Mouse (Mus musculus) forebrain, embryonic 15.5 days (tissue): ENCODE data around the gene Arhgap8. TPM values are rescaled to one million over a fixed set of nuclear protein-coding genes. Genes with fewer than 3 reads are reported as not detected.

Experiments used
- ATAC-seq: fragments of 200-750 bp; cut with Nextera tagmentation; replicated peaks from 2 replicates; pipeline ENCODE4 v1.8.0; 2017; ENCODE audit warnings: mild to moderate bottlenecking, moderate TSS enrichment, moderate library complexity
- H3K27ac ChIP-seq: fragments of 300-500 bp; sonication (generic); replicated peaks from 2 replicates; pipeline ENCODE4 v1.5.1; 2015; ENCODE audit warnings: mild to moderate bottlenecking, inconsistent platforms
- H3K27me3 ChIP-seq: fragments of 300-500 bp; sonication (generic); 2 replicates; pipeline ENCODE4 v1.6.1; 2015; ENCODE audit warnings: inconsistent platforms
- H3K36me3 ChIP-seq: fragments of 300-500 bp; sonication (generic); 2 replicates; pipeline ENCODE4 v1.6.1; 2015; ENCODE audit warnings: mild to moderate bottlenecking, inconsistent platforms
- H3K4me1 ChIP-seq: fragments of 300-500 bp; sonication (generic); 2 replicates; pipeline ENCODE4 v1.6.1; 2015; ENCODE audit warnings: inconsistent platforms
- H3K4me2 ChIP-seq: fragments of 300-500 bp; sonication (generic); replicated peaks from 2 replicates; pipeline ENCODE4 v1.6.1; 2015; ENCODE audit warnings: mild to moderate bottlenecking, inconsistent platforms
- H3K4me3 ChIP-seq: fragments of 300-500 bp; sonication (generic); 2 replicates; pipeline ENCODE4 v1.5.1; 2015; ENCODE audit warnings: mild to moderate bottlenecking, inconsistent platforms
- H3K9ac ChIP-seq: fragments of 300-500 bp; sonication (generic); replicated peaks from 2 replicates; pipeline ENCODE4 v1.6.1; 2015; ENCODE audit warnings: mild to moderate bottlenecking, inconsistent platforms
- H3K9me3 ChIP-seq: fragments of 300-500 bp; sonication (generic); 2 replicates; pipeline ENCODE4 v1.6.1; 2016; ENCODE audit warnings: inconsistent platforms
- WGBS: fragments of 180-500 bp; shearing (Covaris S2); methylation state at CpG from one replicate; pipeline ENCODE4 v1.1.7; 2015; ENCODE audit warnings: mixed read lengths; 5-methylcytosine and 5-hydroxymethylcytosine counted together
- polyA plus RNA-seq: library from polyadenylated mRNA; unstranded; fragments of >200 nt; fragmentation: Nextera tagmentation; extraction: Ambion mirVana; gene quantifications from 2 replicates; pipeline ENCODE4 v1.2.1, GENCODE M21; 2015

The Arhgap8 gene
- polyA plus RNA-seq, 1 experiment from 2014 or later = 0.60 TPM

GRCm38 (mm10) chr15:84818284-84818683, 98.4 kb downstream of the Arhgap8 start:
- H3K4me1 ChIP-seq = peaks cover 64% of the 10 kb centered on the region
- 29% methylated on average over 11 of the region's 11 CpGs for WGBS
- H3K4me3 ChIP-seq = no peak overlapping the region
- H3K36me3 ChIP-seq = no peaks in the 10 kb centered on the region
- H3K4me2 ChIP-seq = no peak overlapping the region
- no peak overlapping the region for H3K9ac ChIP-seq
- no peak for ATAC-seq
- no peaks in the 10 kb centered on the region for H3K27me3 ChIP-seq
- H3K27ac ChIP-seq = no peak overlapping the region
- no peaks in the 10 kb centered on the region for H3K9me3 ChIP-seq

- H3K27ac ChIP-seq = no peak overlapping the region
- H3K4me3 ChIP-seq = no peak overlapping the region
- H3K4me2 ChIP-seq = no peak overlapping the region
- H3K4me1 ChIP-seq = peaks cover 40% of the 10 kb centered on the region
- no peaks in the 10 kb centered on the region for H3K9me3 ChIP-seq
- no peak for ATAC-seq
- 75% methylated on average over 4 of the region's 4 CpGs for WGBS
- no peaks in the 10 kb centered on the region for H3K36me3 ChIP-seq
- H3K27me3 ChIP-seq = no peaks in the 10 kb centered on the region
- no peak overlapping the region for H3K9ac ChIP-seq
Observed at GRCm38 (mm10) chr15:84820811-84821210, 101.0 kb downstream of the Arhgap8 start.

Other genes starting within 250 kb of the Arhgap8 start
- gene Rtl6, start 162.2 kb upstream of the Arhgap8 start, polyA plus RNA-seq = 65.1 and 68.2 TPM in 2 replicates
- 11.5 and 11.8 TPM in 2 replicates for gene Prr5, start 50.4 kb upstream of the Arhgap8 start, polyA plus RNA-seq
- gene Phf21b, start 136.0 kb downstream of the Arhgap8 start, polyA plus RNA-seq = 11.0 and 13.0 TPM in 2 replicates
- gene Gm29666, start 200.0 kb downstream of the Arhgap8 start, polyA plus RNA-seq = 0.92 and 1.0 TPM in 2 replicates
- gene Nup50, start 203.4 kb downstream of the Arhgap8 start, polyA plus RNA-seq = 32.5 and 35.7 TPM in 2 replicates